Mouse (Mus musculus) gastrocnemius, postnatal 4 days (tissue): Measurements from ENCODE around the gene Pcgf2. TPM values are rescaled to one million over a fixed set of nuclear protein-coding genes. Genes with fewer than 3 reads are reported as not detected.

ENCODE experiments used
- DNase-seq, 2 experiments: peaks; one replicate each; pipeline ENCODE4 v3.0.0; 2021 to 2022; ENCODE audit warnings: low spot score in 2 of 2, mixed read lengths in 2 of 2
- total RNA-seq, 2 experiments: library from RNA; stranded (reverse); gene quantifications; 2 replicates each; pipeline ENCODE4 v1.2.3; 2021

Pcgf2 gene
- total RNA-seq, 2 experiments from 2014 or later = 27.3 to 33.0 TPM

GRCm38 (mm10) chr11:97697199-97697890 lies 3.0 kb downstream of the Pcgf2 start:
- no peak for DNase-seq

- DNase-seq = no peak
Measured at GRCm38 (mm10) chr11:97696669-97697068, 3.6 kb downstream of the Pcgf2 start.

GRCm38 (mm10) chr11:97695712-97696401 lies 4.4 kb downstream of the Pcgf2 start:
- DNase-seq = no peak

GRCm38 (mm10) chr11:97694921-97695711 lies 5.2 kb downstream of the Pcgf2 start:
- DNase-seq = peak in 1 of 2 experiments; percentile 45

GRCm38 (mm10) chr11:97694435-97694834 lies 5.9 kb downstream of the Pcgf2 start:
- no peak for DNase-seq

- peak; percentile 45 to 55 for DNase-seq
Measured at GRCm38 (mm10) chr11:97689861-97690260, 10.4 kb downstream of the Pcgf2 start.

GRCm38 (mm10) chr11:97687061-97687460 lies 13.2 kb downstream of the Pcgf2 start:
- DNase-seq = no peak

- DNase-seq = no peak
Measured at GRCm38 (mm10) chr11:97686322-97686908, 13.9 kb downstream of the Pcgf2 start.

- DNase-seq = peak; percentile 75 to 88
Measured at GRCm38 (mm10) chr11:97685613-97686321, 14.5 kb downstream of the Pcgf2 start, which contains the start of gene Cisd3. TSS of gene Cisd3 (plus strand) at chr11:97685826.

- no peak for DNase-seq
Measured at GRCm38 (mm10) chr11:97684766-97685165, 15.5 kb downstream of the Pcgf2 start.

- DNase-seq = no peak
Measured at GRCm38 (mm10) chr11:97684063-97684680, 16.1 kb downstream of the Pcgf2 start.

- no peak for DNase-seq
Measured at GRCm38 (mm10) chr11:97682504-97683055, 17.7 kb downstream of the Pcgf2 start.

GRCm38 (mm10) chr11:97680430-97680829 lies 19.9 kb downstream of the Pcgf2 start:
- peak in 1 of 2 experiments; percentile 63 for DNase-seq

GRCm38 (mm10) chr11:97678301-97678700 lies 22.0 kb downstream of the Pcgf2 start:
- no peak for DNase-seq

GRCm38 (mm10) chr11:97677842-97678241 lies 22.5 kb downstream of the Pcgf2 start:
- no peak for DNase-seq

- no peak for DNase-seq
Measured at GRCm38 (mm10) chr11:97677381-97677780, 22.9 kb downstream of the Pcgf2 start.

GRCm38 (mm10) chr11:97676050-97676754 lies 24.1 kb downstream of the Pcgf2 start:
- DNase-seq = no peak

GRCm38 (mm10) chr11:97673148-97673547 lies 27.1 kb downstream of the Pcgf2 start:
- no peak for DNase-seq

GRCm38 (mm10) chr11:97671177-97671527 lies 29.1 kb downstream of the Pcgf2 start:
- DNase-seq = no peak
